Mouse (Mus musculus) hindbrain, embryonic 16.5 days (tissue): ENCODE measurements around the gene Pts. TPM values are rescaled to one million over a fixed set of nuclear protein-coding genes. Genes with fewer than 3 reads are reported as not detected.

Source experiments
- polyA plus RNA-seq: library from polyadenylated mRNA; unstranded; fragments of >200 nt; fragmentation: Nextera tagmentation; extraction: Ambion mirVana; gene quantifications from 2 replicates; pipeline ENCODE4 v1.2.1, GENCODE M21; 2015

Pts gene
- polyA plus RNA-seq, 1 experiment from 2014 or later, result 113 TPM

Other genes starting within 250 kb of the Pts start
- gene Rpl10-ps3, start 183.8 kb downstream of the Pts start, polyA plus RNA-seq, result 106 and 154 TPM in 2 replicates
- gene Plet1, start 34.2 kb downstream of the Pts start, polyA plus RNA-seq, result 0.90 and 1.1 TPM in 2 replicates
- 19.3 and 21.9 TPM in 2 replicates for gene Il18, start 26.1 kb upstream of the Pts start, polyA plus RNA-seq
- gene Bco2, start 26.5 kb upstream of the Pts start, polyA plus RNA-seq, result 0.59 and 0.64 TPM in 2 replicates
- 0.34 and 0.36 TPM in 2 replicates for gene Tex12, start 32.6 kb upstream of the Pts start, polyA plus RNA-seq
- gene Sdhd, start 75.1 kb upstream of the Pts start, polyA plus RNA-seq, result 283 and 319 TPM in 2 replicates
- gene Timm8b, start 75.2 kb upstream of the Pts start, polyA plus RNA-seq, result 311 and 364 TPM in 2 replicates
- gene Pih1d2, start 88.6 kb upstream of the Pts start, polyA plus RNA-seq, result 5.2 and 7.1 TPM in 2 replicates
- 15.3 and 16.4 TPM in 2 replicates for gene Nkapd1, start 88.7 kb upstream of the Pts start, polyA plus RNA-seq
- gene Dlat, start 131.1 kb upstream of the Pts start, polyA plus RNA-seq, result 58.8 and 60.1 TPM in 2 replicates
- gene Dixdc1, start 210.8 kb upstream of the Pts start, polyA plus RNA-seq, result 31.6 and 33.7 TPM in 2 replicates
- 2.1 and 2.5 TPM in 2 replicates for gene 2310030G06Rik, start 217.8 kb upstream of the Pts start, polyA plus RNA-seq
- 16.3 and 20.9 TPM in 2 replicates for gene Cryab, start 222.6 kb upstream of the Pts start, polyA plus RNA-seq
- 1.1 and 5.2 TPM in 2 replicates for gene Hspb2, start 223.6 kb upstream of the Pts start, polyA plus RNA-seq
- gene Fdxacb1, start 239.5 kb upstream of the Pts start, polyA plus RNA-seq, result 10.7 and 11.1 TPM in 2 replicates
- 57.9 and 65.7 TPM in 2 replicates for gene Alg9, start 246.3 kb upstream of the Pts start, polyA plus RNA-seq
- gene 1110032A03Rik, start 246.8 kb upstream of the Pts start, polyA plus RNA-seq, result 57.7 and 61.7 TPM in 2 replicates